Mouse (Mus musculus): ENCODE measurements at regions not wholly inside any gene's neighbourhood (a gene's known extent, or its start where the extent isn't known, plus 50 kb on each side); places are given as distances from the start of the nearest gene placed in this dataset.

DNA sequence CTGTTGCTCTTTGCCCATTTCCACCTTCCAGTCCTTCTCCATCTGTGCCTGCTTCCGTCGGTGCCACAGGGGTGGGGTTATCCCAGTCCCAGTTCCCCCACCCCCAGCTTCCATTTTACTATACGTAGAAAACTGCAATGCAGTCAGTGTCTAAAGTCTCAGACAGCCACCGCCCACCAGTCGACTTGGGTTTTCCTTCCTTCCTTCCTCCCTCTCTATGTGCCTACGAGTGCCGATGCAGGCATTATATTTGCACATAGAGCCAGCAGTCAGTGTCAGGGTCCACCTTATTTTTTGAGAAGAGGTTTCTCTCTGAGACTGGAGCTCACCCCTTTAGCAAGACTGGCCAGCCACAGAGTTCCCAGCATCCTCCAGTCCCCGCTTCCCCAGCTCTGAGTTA, 218.3 kb upstream of the Amigo2 start:
- ATAC-seq (replicated peaks; ENCODE audit: low read depth, poor library complexity, severe bottlenecking), result no peak

- ATAC-seq (replicated peaks; ENCODE audit: low read depth, poor library complexity, severe bottlenecking), result no peak
Observed at GRCm38 (mm10) chr15:97464737-97465136, 217.7 kb upstream of the Amigo2 start.

GRCm38 (mm10) chr15:97462587-97462986, 215.5 kb upstream of the Amigo2 start:
- ATAC-seq (replicated peaks; ENCODE audit: low read depth, poor library complexity, severe bottlenecking), result no peak

DNA sequence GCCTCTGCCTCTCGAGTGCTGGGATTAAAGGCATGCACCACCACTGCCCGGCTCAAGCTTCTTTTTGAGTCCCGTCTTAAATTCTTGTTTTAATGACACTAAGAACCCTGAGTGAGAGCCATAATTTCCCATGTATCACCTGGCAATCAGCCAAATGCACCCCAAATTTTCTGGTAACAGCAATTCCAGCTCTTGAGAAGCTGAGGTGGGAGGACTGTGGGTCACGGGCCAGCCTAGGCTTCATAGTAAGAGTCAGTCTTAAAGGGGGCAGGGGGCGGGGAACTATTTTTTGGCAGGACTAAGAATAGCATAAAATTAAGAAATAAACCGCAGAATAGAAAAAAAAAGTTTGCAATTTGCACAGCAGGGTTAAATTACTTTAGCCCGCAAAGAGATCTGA, 214.9 kb upstream of the Amigo2 start:
- no peak for ATAC-seq (replicated peaks; ENCODE audit: low read depth, poor library complexity, severe bottlenecking)

DNA sequence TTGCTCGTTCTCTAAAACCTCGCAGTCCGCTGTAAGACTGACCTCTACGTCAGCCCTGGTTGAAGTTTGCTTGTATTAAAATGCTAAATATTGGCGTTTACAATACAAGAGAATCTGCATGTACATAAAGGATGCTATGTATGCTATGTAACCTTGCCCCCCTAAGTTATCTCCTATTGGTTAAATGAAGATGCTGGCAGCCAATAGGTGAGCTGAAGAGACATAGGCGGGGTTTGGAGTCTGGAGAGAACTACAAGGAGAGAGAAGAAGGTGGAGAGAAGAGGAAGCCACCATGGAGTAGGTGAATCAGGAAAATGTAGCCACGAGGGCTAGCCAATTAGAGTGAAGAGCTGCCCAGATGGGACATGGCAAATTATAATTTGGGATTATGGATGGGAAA, 214.0 kb upstream of the Amigo2 start:
- ATAC-seq (replicated peaks; ENCODE audit: low read depth, poor library complexity, severe bottlenecking), result no peak

GRCm38 (mm10) chr15:97460360-97460719, 213.3 kb upstream of the Amigo2 start:
- ATAC-seq (replicated peaks; ENCODE audit: low read depth, poor library complexity, severe bottlenecking), result no peak

GRCm38 (mm10) chr15:97459606-97460359, 212.7 kb upstream of the Amigo2 start:
- ATAC-seq (replicated peaks; ENCODE audit: low read depth, poor library complexity, severe bottlenecking), result no peak

DNA sequence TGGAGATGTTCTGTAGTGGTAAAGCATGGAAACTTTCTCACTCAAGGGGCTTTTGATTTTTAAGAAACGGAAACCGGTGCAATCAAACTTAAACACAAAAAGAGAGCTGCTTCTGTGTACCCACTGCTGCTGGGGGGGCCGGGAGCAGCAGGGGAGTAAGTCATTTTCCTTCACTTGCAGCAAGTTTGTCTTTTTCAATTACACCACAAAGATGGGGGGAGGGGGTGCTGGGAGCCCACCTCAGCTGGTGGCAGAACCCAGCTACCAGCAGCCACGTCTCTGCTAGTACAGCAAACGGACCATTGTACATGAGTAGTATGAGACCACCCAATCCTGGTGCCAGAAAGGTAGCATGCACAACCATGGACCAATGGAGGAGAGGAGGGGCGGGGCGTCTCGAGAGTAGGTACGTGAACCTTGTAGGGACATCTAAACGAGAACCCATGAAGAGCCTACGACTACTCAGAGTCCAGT, 211.7 kb upstream of the Amigo2 start:
- no peak for ATAC-seq (replicated peaks; ENCODE audit: low read depth, poor library complexity, severe bottlenecking)

DNA sequence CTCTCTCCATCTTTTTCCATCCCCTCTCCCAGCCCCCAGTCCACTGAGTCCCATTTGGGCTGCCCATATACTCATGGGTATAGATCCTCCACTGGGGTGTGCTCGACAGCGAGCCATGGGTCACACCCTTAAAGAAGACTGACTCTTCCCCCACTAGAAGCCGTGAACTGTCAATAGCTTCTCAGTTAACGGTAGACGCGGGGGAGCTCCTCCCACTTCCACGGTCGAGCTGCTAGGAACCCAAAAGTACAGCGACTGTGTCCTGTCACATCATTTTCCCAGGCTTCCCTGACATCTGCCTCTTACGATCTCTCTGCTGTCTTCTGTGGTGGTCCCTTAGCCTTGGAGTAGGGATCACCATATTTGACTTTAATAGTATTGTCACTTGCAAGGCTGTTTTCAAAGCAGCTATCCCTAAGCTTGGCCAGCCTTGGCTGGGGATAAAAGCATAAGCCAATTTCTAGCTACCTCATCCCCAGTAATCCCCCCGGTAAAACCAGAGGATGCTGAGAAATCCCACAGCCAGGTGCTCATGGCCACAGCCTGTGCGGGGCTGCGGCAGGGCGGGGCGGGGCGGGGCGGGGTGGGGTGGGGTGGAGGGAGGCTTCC, 211.2 kb upstream of the Amigo2 start:
- ATAC-seq (replicated peaks; ENCODE audit: low read depth, poor library complexity, severe bottlenecking), result no peak

DNA sequence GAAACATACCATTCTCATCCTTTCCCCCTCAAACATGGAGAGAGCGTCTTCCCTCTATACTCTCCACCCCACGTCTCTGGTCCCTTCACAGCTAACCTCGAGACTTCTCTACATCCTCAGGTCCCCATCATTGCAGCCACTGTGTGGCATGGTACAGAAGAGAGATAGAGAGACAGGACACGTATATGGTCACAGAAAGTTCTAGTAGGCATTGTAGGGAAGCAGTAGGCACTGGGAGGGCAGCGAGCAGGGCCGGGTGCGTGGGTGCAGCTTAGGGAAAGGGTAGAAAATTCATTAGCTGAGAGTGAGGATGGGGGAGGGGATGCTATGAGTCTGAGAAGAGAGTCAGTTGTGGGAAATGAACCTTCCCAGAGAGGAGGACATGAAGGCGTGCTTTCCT, 210.4 kb upstream of the Amigo2 start:
- no peak for ATAC-seq (replicated peaks; ENCODE audit: low read depth, poor library complexity, severe bottlenecking)

- ATAC-seq (replicated peaks; ENCODE audit: low read depth, poor library complexity, severe bottlenecking), result no peak
Observed at GRCm38 (mm10) chr15:97456991-97457390, 209.9 kb upstream of the Amigo2 start.

DNA sequence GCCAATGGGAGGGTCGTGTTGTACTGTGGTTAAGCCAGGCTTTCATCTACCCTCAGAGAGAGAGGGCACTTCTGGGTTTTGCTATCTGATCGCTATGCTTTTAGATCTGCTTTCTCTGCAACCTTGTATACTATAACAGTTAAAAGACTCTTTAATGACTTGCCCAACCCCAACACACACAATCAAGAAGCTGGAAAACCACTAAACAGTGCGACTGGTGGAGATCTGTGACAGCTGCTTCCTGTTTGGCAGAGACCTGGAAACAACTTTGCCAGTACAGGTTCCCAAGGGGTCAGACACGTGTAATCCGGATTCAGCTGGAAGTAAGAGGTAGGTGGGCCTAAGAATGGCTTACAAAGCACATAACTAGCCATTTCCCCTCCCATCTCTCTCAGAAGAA, 208.6 kb upstream of the Amigo2 start:
- ATAC-seq (replicated peaks; ENCODE audit: low read depth, poor library complexity, severe bottlenecking), result peak; percentile 84

- no peak for ATAC-seq (replicated peaks; ENCODE audit: low read depth, poor library complexity, severe bottlenecking)
Observed at GRCm38 (mm10) chr15:97449724-97450123, 202.6 kb upstream of the Amigo2 start.

DNA sequence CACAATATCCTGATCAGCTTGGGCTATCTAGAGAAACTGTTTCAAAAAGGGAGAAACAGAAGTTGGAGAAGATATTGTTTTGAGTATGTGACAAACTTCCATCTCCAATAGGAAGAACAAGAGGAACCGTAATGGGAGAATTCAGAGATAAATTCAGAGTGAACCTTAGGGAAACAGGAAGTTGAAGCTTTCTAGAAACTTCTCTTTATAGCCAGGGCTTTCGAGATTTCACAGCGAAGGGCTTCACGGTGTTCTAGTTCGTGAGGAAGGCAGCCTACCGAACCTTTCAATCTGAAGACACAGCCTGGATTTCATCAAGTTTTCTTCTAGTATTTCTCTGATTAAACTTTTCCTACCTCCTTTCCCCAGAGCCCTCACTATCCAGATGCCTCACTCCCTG, 201.9 kb upstream of the Amigo2 start:
- ATAC-seq (replicated peaks; ENCODE audit: low read depth, poor library complexity, severe bottlenecking), result no peak

- ATAC-seq (replicated peaks; ENCODE audit: low read depth, poor library complexity, severe bottlenecking), result no peak
Observed at GRCm38 (mm10) chr15:97448243-97448880, 201.3 kb upstream of the Amigo2 start.

- ATAC-seq (replicated peaks; ENCODE audit: low read depth, poor library complexity, severe bottlenecking), result no peak
Observed at GRCm38 (mm10) chr15:97446181-97446580, 199.1 kb upstream of the Amigo2 start.

DNA sequence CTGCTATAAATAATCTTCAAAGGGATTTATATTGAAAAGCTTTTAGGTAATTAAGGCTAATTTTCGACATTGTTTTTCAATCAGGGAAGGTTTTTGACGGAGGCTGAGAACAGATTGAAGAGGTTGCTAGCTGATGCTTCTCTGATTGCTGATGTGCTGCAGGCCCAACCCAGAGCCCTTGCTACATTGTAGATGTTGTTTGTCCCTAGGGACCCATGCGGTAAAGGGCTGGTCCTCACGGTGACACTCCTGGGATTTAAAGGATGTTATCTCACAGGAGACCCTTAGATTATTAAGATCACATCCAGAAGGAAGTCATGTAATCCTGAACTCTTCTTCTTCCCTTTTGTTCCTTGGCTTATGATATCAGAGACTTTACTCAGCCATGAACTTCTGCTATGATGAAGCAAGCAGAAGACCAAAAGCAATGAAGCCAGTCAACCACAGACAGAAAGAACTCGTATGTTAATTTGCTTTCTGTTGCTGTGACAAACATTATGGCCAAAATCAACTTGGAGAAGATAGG, 191.2 kb upstream of the Amigo2 start:
- no peak for ATAC-seq (replicated peaks; ENCODE audit: low read depth, poor library complexity, severe bottlenecking)

All from common myeloid progenitor, adult 5-6 weeks (primary cell).